Comparison of ENCODE assay signal across 8 mouse cellular contexts in genomic region chr2:168473496-168473895, GRCm38 (mm10).
DNase-seq lines count a peak whose midpoint lies in the region; ATAC-seq lines count a peak whose summit lies in the region.

No protein-coding gene starts in this region.

- WGBS in heart, embryonic 16.5 days, result 55% methylated on average over 9 of the region's 9 CpGs
- 61% methylated on average over 9 of the region's 9 CpGs for WGBS in midbrain, embryonic 16.5 days

- peak overlapping the region; percentile 68 for H3K4me2 ChIP-seq in heart, embryonic 16.5 days (ENCODE audit: low read depth, low read length)
- no peak overlapping the region for H3K4me2 ChIP-seq in midbrain, embryonic 16.5 days (ENCODE audit: low read length)

- H3K4me1 ChIP-seq in heart, embryonic 16.5 days (ENCODE audit: control insufficient read depth, insufficient read depth, low read length), result peaks cover 6% of the 10 kb centered on the region
- peaks cover 4% of the 10 kb centered on the region; the same call in 1 of the 2 replicates for H3K4me1 ChIP-seq in midbrain, embryonic 16.5 days (ENCODE audit: control insufficient read depth, insufficient read depth, low read length)

- no peak overlapping the region for H3K9ac ChIP-seq in heart, embryonic 16.5 days (ENCODE audit: low read length)
- no peak overlapping the region for H3K9ac ChIP-seq in midbrain, embryonic 16.5 days (ENCODE audit: low read depth, low read length)

- no peak overlapping the region for H3K4me3 ChIP-seq in heart, embryonic 16.5 days (ENCODE audit: low read length)
- H3K4me3 ChIP-seq in midbrain, embryonic 16.5 days (ENCODE audit: low read depth, low read length), result no peak overlapping the region

- no peaks in the 10 kb centered on the region for H3K9me3 ChIP-seq in heart, embryonic 16.5 days (replicated peaks; ENCODE audit: control insufficient read depth, low read length)
- H3K9me3 ChIP-seq in midbrain, embryonic 16.5 days (replicated peaks; ENCODE audit: control insufficient read depth, low read length, poor library complexity, severe bottlenecking), result no peaks in the 10 kb centered on the region

- no peak overlapping the region for H3K27ac ChIP-seq in heart, embryonic 16.5 days (ENCODE audit: low read length)
- no peak overlapping the region for H3K27ac ChIP-seq in midbrain, embryonic 16.5 days (ENCODE audit: low read length)

- ATAC-seq in heart, embryonic 16.5 days (replicated peaks; ENCODE audit: extremely low read depth, insufficient read depth, low FRiP score), result no peak
- ATAC-seq in inflammation-experienced regulatory T-cells, adult 6 months, result peak; percentile 26
- no peak for ATAC-seq in midbrain, embryonic 16.5 days

- no peaks in the 10 kb centered on the region for H3K36me3 ChIP-seq in heart, embryonic 16.5 days (ENCODE audit: control insufficient read depth, insufficient read depth)
- H3K36me3 ChIP-seq in splenic B cell, adult 2 months (ENCODE audit: control insufficient read depth, insufficient read depth, low read length, poor library complexity, severe bottlenecking), result no peaks in the 10 kb centered on the region
- no peaks in the 10 kb centered on the region for H3K36me3 ChIP-seq in midbrain, embryonic 16.5 days (ENCODE audit: control insufficient read depth, insufficient read depth, low read length)

- H3K27me3 ChIP-seq in heart, embryonic 16.5 days (ENCODE audit: control insufficient read depth, insufficient read depth, low read length), result peaks cover 33% of the 10 kb centered on the region
- no peaks in the 10 kb centered on the region for H3K27me3 ChIP-seq in splenic B cell, adult 2 months (ENCODE audit: control insufficient read depth, insufficient read depth, low read length, poor library complexity, severe bottlenecking)
- no peaks in the 10 kb centered on the region; the same call in 1 of the 2 replicates for H3K27me3 ChIP-seq in midbrain, embryonic 16.5 days (ENCODE audit: control insufficient read depth, insufficient read depth, low read depth, low read length)

- DNase-seq in heart, adult 8-10 months (ENCODE audit: low spot score), result no peak
- peak; percentile 55 for DNase-seq in CD4-positive, CD25-positive, alpha-beta regulatory T cell, adult 2 months (ENCODE audit: low read depth, low spot score)
- peak; percentile 34 for DNase-seq in splenic B cell, adult 2 months (ENCODE audit: low read depth, low spot score)
- DNase-seq in urinary bladder, adult 18-20 months (ENCODE audit: low spot score in 2 of 2), result no peak
- no peak for DNase-seq in urinary bladder, postnatal 10 days (ENCODE audit: low spot score)

Comparison
In these comparisons a context has a peak if more than half of its experiments do, and no peak if none do; other contexts are left out.
1. DNase-seq: peak in CD4-positive, CD25-positive, alpha-beta regulatory T cell, adult 2 months (single experiment) and splenic B cell, adult 2 months (single experiment); none in heart, adult 8-10 months (single experiment), urinary bladder, adult 18-20 months (0 of 2) and urinary bladder, postnatal 10 days (single experiment).